Mouse (Mus musculus): ENCODE data around the gene Bag5.

GRCm38 (mm10) chr12:111753347-111753746 lies 40.3 kb upstream of the Bag5 start:
- no peak for TF ChIP-seq CTCF (IDR thresholded peaks at IDR 0.05; ENCODE audit: borderline replicate concordance, extremely low read depth, insufficient read depth, insufficient read length)
- TF ChIP-seq POLR2A (IDR thresholded peaks at IDR 0.05; ENCODE audit: borderline replicate concordance, extremely low read depth, insufficient read depth, insufficient read length, poor library complexity, severe bottlenecking), result no peak
